Mouse (Mus musculus): Measurements from ENCODE around the gene Auts2.
A peak's percentile ranks its signal among the peaks of the same experiment; 100 is the strongest.

Auts2 gene

GRCm38 (mm10) chr5:131560773-131561560, 982.2 kb downstream of the Auts2 start:
- no peak for DNase-seq (ENCODE audit: low spot score)

GRCm38 (mm10) chr5:131558403-131559174, 984.6 kb downstream of the Auts2 start:
- DNase-seq (ENCODE audit: low spot score) = no peak

- DNase-seq (ENCODE audit: low spot score) = no peak
Observed at GRCm38 (mm10) chr5:131557591-131558385, 985.4 kb downstream of the Auts2 start.

GRCm38 (mm10) chr5:131548932-131549563, 994.1 kb downstream of the Auts2 start:
- no peak for DNase-seq (ENCODE audit: low spot score)

GRCm38 (mm10) chr5:131547926-131548325, 995.2 kb downstream of the Auts2 start:
- DNase-seq (ENCODE audit: low spot score) = no peak

- DNase-seq (ENCODE audit: low spot score) = no peak
Observed at GRCm38 (mm10) chr5:131546414-131546813, 996.7 kb downstream of the Auts2 start.

- no peak for DNase-seq (ENCODE audit: low spot score)
Observed at GRCm38 (mm10) chr5:131544381-131544780, 998.8 kb downstream of the Auts2 start.

GRCm38 (mm10) chr5:131538311-131538915, 1004.7 kb downstream of the Auts2 start:
- DNase-seq (ENCODE audit: low spot score) = peak; percentile 27

- peak; percentile 18 for DNase-seq (ENCODE audit: low spot score)
Observed at GRCm38 (mm10) chr5:131537831-131538310, 1005.3 kb downstream of the Auts2 start.

- DNase-seq (ENCODE audit: low spot score) = peak; percentile 25
Observed at GRCm38 (mm10) chr5:131537155-131537830, 1005.9 kb downstream of the Auts2 start.

- DNase-seq (ENCODE audit: low spot score) = no peak
Observed at GRCm38 (mm10) chr5:131535752-131536151, 1007.4 kb downstream of the Auts2 start.

- no peak for DNase-seq (ENCODE audit: low spot score)
Observed at GRCm38 (mm10) chr5:131533815-131534214, 1009.3 kb downstream of the Auts2 start.

GRCm38 (mm10) chr5:131531744-131532552, 1011.2 kb downstream of the Auts2 start:
- DNase-seq (ENCODE audit: low spot score) = no peak

- DNase-seq (ENCODE audit: low spot score) = no peak
Observed at GRCm38 (mm10) chr5:131530828-131531227, 1012.3 kb downstream of the Auts2 start.

GRCm38 (mm10) chr5:131526666-131527065, 1016.5 kb downstream of the Auts2 start:
- no peak for DNase-seq (ENCODE audit: low spot score)

- no peak for DNase-seq (ENCODE audit: low spot score)
Observed at GRCm38 (mm10) chr5:131524900-131525465, 1018.2 kb downstream of the Auts2 start.

GRCm38 (mm10) chr5:131519560-131519959, 1023.6 kb downstream of the Auts2 start:
- no peak for DNase-seq (ENCODE audit: low spot score)

GRCm38 (mm10) chr5:131517677-131518076, 1025.5 kb downstream of the Auts2 start:
- no peak for DNase-seq (ENCODE audit: low spot score)

GRCm38 (mm10) chr5:131515707-131516407, 1027.3 kb downstream of the Auts2 start:
- no peak for DNase-seq (ENCODE audit: low spot score)
